9 mouse cellular contexts compared by ENCODE assay signal in genomic region chr15:78709767-78710166, GRCm38 (mm10). TPM values are rescaled to one million over a fixed set of nuclear protein-coding genes. Genes with fewer than 3 reads are reported as not detected.
DNase-seq lines count a peak whose midpoint lies in the region; ATAC-seq lines count a peak whose summit lies in the region.
"Had no signal": no experiment of that assay in that cellular context is flagged by ENCODE, and none has a peak within 500 bp of the region (broad histone marks: within the 10 kb centered on the region; RNA-seq: fewer than 3 reads in every experiment).

No protein-coding gene starts in this region.

- H3K9me3 ChIP-seq in forebrain, embryonic 12.5 days = no peaks in the 10 kb centered on the region

- H3K9ac ChIP-seq in forebrain, embryonic 12.5 days = no peak overlapping the region

- 18% methylated on average over 7 of the region's 7 CpGs for WGBS in forebrain, embryonic 12.5 days

- H3K4me1 ChIP-seq in forebrain, embryonic 12.5 days = peaks cover 40% of the 10 kb centered on the region

- no peak for DNase-seq in frontal cortex, postnatal 25 days (ENCODE audit: low spot score in 2 of 2)
- peak; percentile 67 to 76 for DNase-seq in layer of hippocampus, postnatal 36 days
- peak; percentile 83 for DNase-seq in retina, postnatal 1 day
- no peak for DNase-seq in kidney, adult 11 months
- no peak for DNase-seq in gastrocnemius, adult 8-10 months (ENCODE audit: low spot score in 2 of 2)

- no peaks in the 10 kb centered on the region for H3K36me3 ChIP-seq in forebrain, embryonic 12.5 days (replicated peaks)

- no peak overlapping the region for H3K4me3 ChIP-seq in forebrain, embryonic 12.5 days (replicated peaks)
- H3K4me3 ChIP-seq: erythroblast, embryonic 14.5 days had no signal

- peak; percentile 38 for ATAC-seq in frontal cortex, adult (ENCODE audit: low TSS enrichment)
- peak; percentile 70 for ATAC-seq in forebrain, embryonic 12.5 days (ENCODE audit: low FRiP score)
- no peak for ATAC-seq in megakaryocyte progenitor cell, adult 5-6 weeks (replicated peaks; ENCODE audit: poor library complexity)

- H3K27ac ChIP-seq in forebrain, embryonic 12.5 days = 0 out of 2 replicates have a peak overlapping the region, but pooled peaks have one; percentile 22

- no peak overlapping the region for H3K4me2 ChIP-seq in forebrain, embryonic 12.5 days

- peaks cover 56% of the 10 kb centered on the region for H3K27me3 ChIP-seq in forebrain, embryonic 12.5 days

RNA-seq across cellular contexts. Expression of gene Elfn2, which starts 8.8 kb away (rescaled TPM):
- polyA plus RNA-seq in forebrain, embryonic 12.5 days (2016; fragmentation: Nextera tagmentation; extraction: Ambion mirVana) = 1.2 TPM in 2 replicates
- total RNA-seq in layer of hippocampus, postnatal 36 days (2021) = 100 to 1,000 TPM; 181 to 207 TPM
- total RNA-seq in megakaryocyte progenitor cell, adult 5-6 weeks (2015) = not detected in 2 replicates
- 0.04 TPM in 1 of 2 replicates, not detected in the other for total RNA-seq in megakaryocyte progenitor cell, adult 5-6 weeks (2017)
- under 1 TPM in 3 of 4 experiments, not detected in 1; 0.05 to 0.11 (median 0.07) TPM for total RNA-seq in gastrocnemius, adult 8-10 months (2022)

Comparison
In these comparisons a context has a peak if more than half of its experiments do, and no peak if none do; other contexts are left out.
1. DNase-seq: peak in layer of hippocampus, postnatal 36 days (2 of 2) and retina, postnatal 1 day (single experiment); none in frontal cortex, postnatal 25 days (0 of 2), kidney, adult 11 months (single experiment) and gastrocnemius, adult 8-10 months (0 of 2).
2. RNA of gene Elfn2, which starts 8.8 kb away (total RNA-seq): 181 to 207 TPM in layer of hippocampus, postnatal 36 days; 0.05 to 0.11 TPM in gastrocnemius, adult 8-10 months and 0.04 TPM in megakaryocyte progenitor cell, adult 5-6 weeks; every median in the first group is over 100 times any median in the second.